Mouse (Mus musculus): ENCODE results near the gene Plk4. TPM values are rescaled to one million over a fixed set of nuclear protein-coding genes. Genes with fewer than 3 reads are reported as not detected.
"Not testable (repeated sequence)": the region's sequence is repeated elsewhere in the genome, so short reads cannot be mapped to it uniquely, and the experiment has no call there.

Plk4 gene
- polyA plus RNA-seq, 1 experiment from 2014 or later: 52.8 TPM

DNA sequence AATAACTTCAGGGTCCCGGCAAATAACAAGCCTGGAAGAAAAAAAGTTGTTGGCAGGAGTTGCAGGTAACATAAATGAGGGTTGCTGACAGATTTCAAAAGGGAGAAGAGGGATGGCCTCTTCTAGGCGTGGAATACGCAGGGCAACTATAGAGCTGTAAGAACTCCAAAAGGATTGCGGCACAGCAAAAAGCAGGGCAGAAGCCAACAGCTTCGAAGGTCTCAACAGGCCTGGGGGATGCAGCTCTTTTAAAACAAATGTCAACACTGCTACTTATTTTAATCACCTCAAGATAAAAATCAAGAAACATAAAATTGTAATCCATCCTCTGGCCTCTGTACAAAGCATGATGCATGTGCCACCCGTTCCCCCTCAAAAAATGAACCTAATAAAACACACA is 45.7 kb downstream of the Plk4 start:
- not testable (repeated sequence) for H3K36me3 ChIP-seq; ATAC-seq (ENCODE audit: insufficient number of reproducible peaks, low FRiP score, low TSS enrichment, low read depth); H3K27me3 ChIP-seq; H3K9me3 ChIP-seq (replicated peaks); H3K9ac ChIP-seq; H3K4me1 ChIP-seq; H3K27ac ChIP-seq (replicated peaks)
- peak overlapping the region; percentile 52 for H3K4me3 ChIP-seq (replicated peaks)
- H3K4me2 ChIP-seq (replicated peaks): peak overlapping the region; percentile 75
- 59% methylated on average over 5 of the region's 6 CpGs for WGBS

DNA sequence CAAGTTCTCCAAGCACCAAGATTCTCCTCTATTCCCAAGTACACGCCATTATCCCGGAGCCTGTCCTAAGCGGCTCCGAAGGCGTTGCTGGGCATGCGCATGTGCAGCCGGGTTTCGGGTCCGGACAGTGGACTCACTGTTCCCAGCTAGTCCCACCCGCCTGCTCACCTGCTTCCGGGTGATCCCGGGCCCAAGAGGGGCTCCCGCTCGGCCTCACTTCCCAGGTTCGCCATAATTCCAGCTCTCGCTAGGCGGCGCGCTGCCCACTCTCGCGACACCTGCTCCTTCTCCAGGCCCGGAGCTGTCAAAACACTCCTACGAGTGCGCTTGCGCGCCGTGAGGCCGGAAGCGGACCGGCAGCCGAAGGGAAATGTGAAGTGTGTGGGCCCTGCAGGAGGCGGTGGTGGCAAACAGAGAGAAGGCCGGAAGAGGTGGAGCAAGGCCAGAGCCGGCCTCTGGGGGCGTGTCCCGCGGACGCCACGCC is 46.7 kb downstream of the Plk4 start, which contains the start of gene Mfsd8:
Gene Mfsd8, minus strand, starts transcription at position 414 of the 484 bp plus-strand sequence.
- not testable (repeated sequence) for H3K36me3 ChIP-seq; H3K27me3 ChIP-seq; H3K4me1 ChIP-seq; H3K9me3 ChIP-seq (replicated peaks)
- peak within 1 kb of the TSS; percentile 75 for H3K4me2 ChIP-seq (replicated peaks)
- peak within 1 kb of the TSS; percentile 40 for H3K9ac ChIP-seq
- WGBS: under 1% methylated on average over 39 of the region's 39 CpGs
- peak; percentile 98 for ATAC-seq (ENCODE audit: insufficient number of reproducible peaks, low FRiP score, low TSS enrichment, low read depth)
- peak within 1 kb of the TSS; percentile 71 for H3K27ac ChIP-seq (replicated peaks)
- H3K4me3 ChIP-seq (replicated peaks): peak within 1 kb of the TSS; percentile 52

DNA sequence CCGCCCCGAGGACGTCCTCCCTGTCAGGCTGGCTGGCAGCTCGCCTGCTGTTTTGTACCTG is 47.0 kb downstream of the Plk4 start, which contains the start of gene Abhd18:
Gene Abhd18, plus strand, starts transcription at position 14 of the 61 bp plus-strand sequence.
- peak within 1 kb of the TSS; percentile 52 for H3K4me3 ChIP-seq (replicated peaks)
- H3K4me2 ChIP-seq (replicated peaks): peak within 1 kb of the TSS; percentile 75
- WGBS: 0% methylated on average over 4 of the region's 4 CpGs
- peak within 1 kb of the TSS; percentile 40 for H3K9ac ChIP-seq
- not testable (repeated sequence) for ATAC-seq (ENCODE audit: insufficient number of reproducible peaks, low FRiP score, low TSS enrichment, low read depth); H3K9me3 ChIP-seq (replicated peaks); H3K36me3 ChIP-seq; H3K4me1 ChIP-seq; H3K27me3 ChIP-seq
- peak within 1 kb of the TSS; percentile 71 for H3K27ac ChIP-seq (replicated peaks)

DNA sequence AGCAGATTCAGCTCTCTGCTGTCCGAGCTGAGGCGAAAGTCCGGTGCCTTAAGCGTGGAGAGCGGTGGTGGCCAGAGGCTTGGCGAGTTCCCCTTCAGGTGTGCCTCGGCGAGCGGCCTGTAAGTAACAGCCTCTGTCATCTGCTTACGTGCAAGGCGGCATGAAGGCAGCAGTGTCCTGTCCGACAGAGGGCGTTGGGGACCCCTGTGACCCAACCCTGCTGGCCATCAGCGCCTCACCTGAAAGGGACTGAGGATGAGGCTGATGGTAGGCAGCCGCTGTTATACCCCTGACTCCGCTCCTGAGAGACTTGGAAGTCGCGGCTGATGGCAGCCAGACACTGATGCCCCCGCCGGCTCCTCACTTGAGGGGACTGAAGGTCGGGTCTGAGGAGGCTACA is 47.2 kb downstream of the Plk4 start:
- not testable (repeated sequence) for ATAC-seq (ENCODE audit: insufficient number of reproducible peaks, low FRiP score, low TSS enrichment, low read depth); H3K27me3 ChIP-seq; H3K4me1 ChIP-seq; H3K36me3 ChIP-seq; H3K9me3 ChIP-seq (replicated peaks)
- Histone ChIP-seq H3K9ac (peak overlapping the region; percentile 31; the same call in 1 of the 2 replicates), H3K4me2 (replicated peaks) (peak overlapping the region; percentile 75), H3K4me3 (replicated peaks) (peak overlapping the region; percentile 52), H3K27ac (replicated peaks) (0 out of 2 replicates have a peak overlapping the region, but pooled peaks have one; percentile 44)
- WGBS: under 1% methylated on average over 16 of the region's 21 CpGs

DNA sequence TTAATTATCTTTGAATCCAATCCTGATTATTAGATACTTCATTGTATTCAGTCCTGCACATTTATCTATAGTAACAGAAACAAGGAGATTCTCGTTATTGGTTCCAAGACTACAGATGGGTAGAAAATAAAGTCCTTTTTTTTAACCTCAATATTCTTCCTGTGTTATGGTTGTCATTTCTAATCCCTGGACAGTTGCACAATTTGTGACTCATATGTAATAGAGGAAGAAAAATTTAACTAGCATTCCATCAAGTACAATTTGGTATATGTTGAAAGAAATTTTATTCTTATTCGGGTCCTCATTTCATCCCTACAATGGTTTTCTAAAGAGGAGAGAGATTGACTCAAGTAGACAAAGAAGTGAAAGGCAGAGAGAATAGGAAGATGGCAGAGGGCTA is 48.1 kb downstream of the Plk4 start:
- H3K9me3 ChIP-seq (replicated peaks); H3K4me2 ChIP-seq (replicated peaks); ATAC-seq (ENCODE audit: insufficient number of reproducible peaks, low FRiP score, low TSS enrichment, low read depth); H3K9ac ChIP-seq; H3K27me3 ChIP-seq; H3K27ac ChIP-seq (replicated peaks); H3K36me3 ChIP-seq; H3K4me1 ChIP-seq; H3K4me3 ChIP-seq (replicated peaks): not testable (repeated sequence)
- 88% methylated on average over 2 of the region's 2 CpGs for WGBS

DNA sequence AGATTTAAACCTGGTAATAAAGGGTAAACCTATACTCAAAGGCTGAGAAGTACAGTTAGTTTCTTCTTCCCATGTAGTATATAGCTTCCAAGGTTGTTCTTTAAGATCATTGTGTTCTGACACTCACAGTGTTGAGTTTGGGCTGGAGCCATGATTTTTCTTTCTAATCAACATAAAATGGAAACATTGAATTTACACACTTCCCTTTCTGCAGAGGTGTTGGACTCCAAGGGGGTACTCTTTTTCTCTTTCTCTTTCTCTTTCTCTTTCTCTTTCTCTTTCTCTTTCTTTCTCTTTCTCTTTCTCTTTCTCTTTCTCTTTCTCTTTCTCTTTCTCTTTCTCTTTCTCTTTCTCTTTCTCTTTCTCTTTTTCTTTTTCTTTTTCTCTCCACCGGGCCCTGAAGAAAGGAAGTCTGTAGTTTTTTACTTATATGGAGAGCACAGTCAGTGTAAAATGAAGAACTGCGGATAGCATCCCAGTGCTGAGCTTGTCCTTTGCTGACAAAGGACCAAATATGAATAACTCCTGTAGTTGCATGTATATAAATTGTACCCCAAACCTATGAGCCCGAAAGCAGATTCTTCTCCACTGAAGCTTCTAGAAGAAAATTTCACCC is 53.4 kb downstream of the Plk4 start:
- ATAC-seq (ENCODE audit: insufficient number of reproducible peaks, low FRiP score, low TSS enrichment, low read depth); H3K27me3 ChIP-seq; H3K36me3 ChIP-seq; H3K4me2 ChIP-seq (replicated peaks); H3K4me1 ChIP-seq; H3K9me3 ChIP-seq (replicated peaks); H3K27ac ChIP-seq (replicated peaks); H3K4me3 ChIP-seq (replicated peaks); H3K9ac ChIP-seq: not testable (repeated sequence)
- WGBS: 90% methylated on average over 3 of the region's 3 CpGs

Other genes with a start within 250 kb of the Plk4 start
- gene Slc25a31, start 91.2 kb upstream of the Plk4 start, polyA plus RNA-seq (2015; fragmentation: Nextera tagmentation; extraction: Ambion mirVana): 0.09 and 0.30 TPM in 2 replicates
- 20.8 and 26.9 TPM in 2 replicates for gene Hspa4l, start 55.5 kb upstream of the Plk4 start, polyA plus RNA-seq (2015; fragmentation: Nextera tagmentation; extraction: Ambion mirVana)
- gene Mfsd8, start 46.9 kb downstream of the Plk4 start, polyA plus RNA-seq (2015; fragmentation: Nextera tagmentation; extraction: Ambion mirVana): 10.0 and 10.2 TPM in 2 replicates
- 9.1 and 10.3 TPM in 2 replicates for gene Abhd18, start 47.0 kb downstream of the Plk4 start, polyA plus RNA-seq (2015; fragmentation: Nextera tagmentation; extraction: Ambion mirVana)
- gene 1700034I23Rik, start 102.5 kb downstream of the Plk4 start, polyA plus RNA-seq (2015; fragmentation: Nextera tagmentation; extraction: Ambion mirVana): 0.18 and 0.21 TPM in 2 replicates
- 2.2 and 2.7 TPM in 2 replicates for gene Larp1b, start 149.8 kb downstream of the Plk4 start, polyA plus RNA-seq (2015; fragmentation: Nextera tagmentation; extraction: Ambion mirVana)